Mouse (Mus musculus) stomach, embryonic 15.5 days (tissue): Measurements from ENCODE around the gene Add2. TPM values are rescaled to one million over a fixed set of nuclear protein-coding genes. Genes with fewer than 3 reads are reported as not detected.

Experiments
- polyA plus RNA-seq: library from polyadenylated mRNA; unstranded; fragments of >200 nt; fragmentation: Nextera tagmentation; extraction: Ambion mirVana; gene quantifications from 2 replicates; pipeline ENCODE4 v1.2.1, GENCODE M21; 2015

Add2 gene
- polyA plus RNA-seq, 1 experiment from 2014 or later, result 12.6 TPM

Other genes with a start within 250 kb of the Add2 start
- gene Nat8f6, start 207.7 kb upstream of the Add2 start, polyA plus RNA-seq, result not detected in 2 replicates
- not detected in 2 replicates for gene Nat8f5, start 207.7 kb upstream of the Add2 start, polyA plus RNA-seq
- 0.46 and 0.63 TPM in 2 replicates for gene Nat8, start 196.6 kb upstream of the Add2 start, polyA plus RNA-seq
- 0.04 and 0.14 TPM in 2 replicates for gene Nat8f2, start 159.5 kb upstream of the Add2 start, polyA plus RNA-seq
- gene Nat8f4, start 123.8 kb upstream of the Add2 start, polyA plus RNA-seq, result 3.7 and 4.1 TPM in 2 replicates
- 31.3 and 32.1 TPM in 2 replicates for gene Tprkb, start 116.8 kb upstream of the Add2 start, polyA plus RNA-seq
- 5.9 and 6.7 TPM in 2 replicates for gene Nat8f1, start 113.0 kb upstream of the Add2 start, polyA plus RNA-seq
- 39.4 and 41.2 TPM in 2 replicates for gene Dusp11, start 67.0 kb upstream of the Add2 start, polyA plus RNA-seq
- not detected in 2 replicates for gene Figla, start 12.5 kb upstream of the Add2 start, polyA plus RNA-seq
- gene Tgfa, start 166.5 kb downstream of the Add2 start, polyA plus RNA-seq, result 5.5 and 5.6 TPM in 2 replicates